Mouse (Mus musculus) olfactory bulb, adult 2 months (tissue): ENCODE measurements around the gene Fam120a. TPM values are rescaled to one million over a fixed set of nuclear protein-coding genes. Genes with fewer than 3 reads are reported as not detected.

Source experiments
- H3K27ac ChIP-seq: fragments of 200-500 bp; 2 replicates; pipeline ENCODE4 v1.5.1; 2012; ENCODE audit warnings: low read depth, low read length; ENCODE audit not compliant: insufficient read depth
- H3K4me1 ChIP-seq: fragments of 200-500 bp; 2 replicates; pipeline ENCODE4 v1.6.1; 2012; ENCODE audit warnings: low read length; ENCODE audit not compliant: control insufficient read depth, insufficient read depth
- H3K4me3 ChIP-seq: fragments of 200-500 bp; 2 replicates; pipeline ENCODE4 v1.5.1; 2012; ENCODE audit warnings: mild to moderate bottlenecking, low read depth, low read length, moderate library complexity; ENCODE audit not compliant: insufficient read depth
- CTCF ChIP-seq: fragments of 200-500 bp; IDR thresholded peaks from 2 replicates; pipeline ENCODE4 v1.5.1; 2012; ENCODE audit warnings: low read depth, mild to moderate bottlenecking, low read length, moderate library complexity; ENCODE audit not compliant: insufficient read depth
- POLR2A ChIP-seq: fragments of 200-500 bp; IDR thresholded peaks from 2 replicates; pipeline ENCODE4 v1.6.1; 2012; ENCODE audit warnings: mild to moderate bottlenecking, low read depth, low read length, moderate library complexity; ENCODE audit not compliant: insufficient read depth
- WGBS: fragments of 180-500 bp; shearing (Covaris S2); methylation state at CpG from one replicate; pipeline ENCODE4 v1.1.7; 2018; 5-methylcytosine and 5-hydroxymethylcytosine counted together
- polyA plus RNA-seq: library from polyadenylated mRNA; stranded (reverse); fragments of >200 nt; gene quantifications from 2 replicates; pipeline ENCODE4 v1.2.4, GENCODE M21; 2012; ENCODE audit warnings: low replicate concordance; ENCODE audit not compliant: missing spikeins, insufficient read depth, insufficient read length

Gene Fam120a
- polyA plus RNA-seq, 1 experiment: 79.3 TPM

GRCm38 (mm10) chr13:48869088-48869487 lies 98.7 kb downstream of the Fam120a start:
- peak overlapping the region; percentile 88 for H3K4me3 ChIP-seq
- peaks cover 45% of the 10 kb centered on the region for H3K4me1 ChIP-seq
- no peak for TF ChIP-seq POLR2A
- no peak for TF ChIP-seq CTCF
- 26% methylated on average over 5 of the region's 5 CpGs for WGBS
- H3K27ac ChIP-seq: no peak overlapping the region

- Histone ChIP-seq H3K27ac (no peak overlapping the region), H3K4me1 (peaks cover 36% of the 10 kb centered on the region), H3K4me3 (no peak overlapping the region)
- WGBS: 75% methylated on average over 12 of the region's 12 CpGs
- TF ChIP-seq POLR2A (no peak), CTCF (no peak)
Observed at GRCm38 (mm10) chr13:48864673-48865356, 103.0 kb downstream of the Fam120a start.

- peak overlapping the region; percentile 24; the same call in 1 of the 2 replicates for H3K27ac ChIP-seq
- no peak for TF ChIP-seq POLR2A
- H3K4me1 ChIP-seq: peaks cover 37% of the 10 kb centered on the region
- 21% methylated on average over 9 of the region's 9 CpGs for WGBS
- H3K4me3 ChIP-seq: no peak overlapping the region
Observed at GRCm38 (mm10) chr13:48863556-48863955, 104.3 kb downstream of the Fam120a start.

- Histone ChIP-seq H3K27ac (no peak overlapping the region), H3K4me1 (peaks cover 47% of the 10 kb centered on the region), H3K4me3 (no peak overlapping the region)
- 97% methylated on average over 1 of the region's 1 CpGs for WGBS
- TF ChIP-seq CTCF: no peak
- TF ChIP-seq POLR2A: no peak
Observed at GRCm38 (mm10) chr13:48861913-48862312, 105.9 kb downstream of the Fam120a start.

GRCm38 (mm10) chr13:48858779-48859178 lies 109.0 kb downstream of the Fam120a start:
- no peak for TF ChIP-seq POLR2A
- TF ChIP-seq CTCF: no peak
- Histone ChIP-seq H3K27ac (no peak overlapping the region), H3K4me3 (no peak overlapping the region), H3K4me1 (peaks cover 48% of the 10 kb centered on the region)
- 74% methylated on average over 4 of the region's 4 CpGs for WGBS

GRCm38 (mm10) chr13:48858054-48858453 lies 109.8 kb downstream of the Fam120a start:
- TF ChIP-seq POLR2A (no peak), CTCF (no peak)
- 39% methylated on average over 6 of the region's 6 CpGs for WGBS
- H3K27ac ChIP-seq: no peak overlapping the region
- no peak overlapping the region for H3K4me3 ChIP-seq
- H3K4me1 ChIP-seq: peaks cover 43% of the 10 kb centered on the region

- Histone ChIP-seq H3K27ac (no peak overlapping the region), H3K4me3 (no peak overlapping the region), H3K4me1 (peaks cover 46% of the 10 kb centered on the region)
- 44% methylated on average over 7 of the region's 7 CpGs for WGBS
- TF ChIP-seq POLR2A (no peak), CTCF (no peak)
Observed at GRCm38 (mm10) chr13:48857246-48857932, 110.4 kb downstream of the Fam120a start.

GRCm38 (mm10) chr13:48853947-48854346 lies 113.9 kb downstream of the Fam120a start:
- Histone ChIP-seq H3K4me3 (peak overlapping the region; percentile 27; the same call in 1 of the 2 replicates), H3K4me1 (peaks cover 47% of the 10 kb centered on the region), H3K27ac (peak overlapping the region; percentile 84)
- TF ChIP-seq CTCF (no peak), POLR2A (no peak)
- WGBS: 44% methylated on average over 3 of the region's 3 CpGs

- peak overlapping the region; percentile 19; the same call in 1 of the 2 replicates for H3K4me3 ChIP-seq
- H3K4me1 ChIP-seq: peaks cover 45% of the 10 kb centered on the region
- WGBS: 9% methylated on average over 2 of the region's 2 CpGs
- TF ChIP-seq CTCF (no peak), POLR2A (no peak)
- H3K27ac ChIP-seq: peak overlapping the region; percentile 71
Observed at GRCm38 (mm10) chr13:48853475-48853874, 114.3 kb downstream of the Fam120a start.
